Mouse (Mus musculus) kidney, postnatal 36 days (tissue): ENCODE measurements around the gene Pum3.
A peak's percentile ranks its signal among the peaks of the same experiment; 100 is the strongest.

Experiments used
- DNase-seq, 2 experiments: peaks; one replicate each; pipeline ENCODE4 v3.0.0; 2021 to 2022; ENCODE audit warnings: mixed read lengths in 2 of 2

Pum3 gene

GRCm38 (mm10) chr19:27429745-27430251 is at the start of gene Pum3:
Pum3 (minus strand) TSS chr19:27429825.
- peak; percentile 98 to 99 for DNase-seq

GRCm38 (mm10) chr19:27466691-27467090 is 37.1 kb upstream of the Pum3 start:
- DNase-seq, result no peak

- DNase-seq, result no peak
Measured at GRCm38 (mm10) chr19:27462656-27463055, 33.0 kb upstream of the Pum3 start.

- peak; percentile 42 to 82 for DNase-seq
Measured at GRCm38 (mm10) chr19:27450458-27450857, 20.8 kb upstream of the Pum3 start.

GRCm38 (mm10) chr19:27447515-27447914 is 17.9 kb upstream of the Pum3 start:
- DNase-seq, result peak in 1 of 2 experiments; percentile 52

GRCm38 (mm10) chr19:27441106-27441505 is 11.5 kb upstream of the Pum3 start:
- no peak for DNase-seq

GRCm38 (mm10) chr19:27437982-27438652 is 8.5 kb upstream of the Pum3 start:
- no peak for DNase-seq

- DNase-seq, result peak in 1 of 2 experiments; percentile 23
Measured at GRCm38 (mm10) chr19:27430406-27430805, 781 bp upstream of the Pum3 start.

GRCm38 (mm10) chr19:27429281-27429680 is 344 bp downstream of the Pum3 start:
- DNase-seq, result no peak

- no peak for DNase-seq
Measured at GRCm38 (mm10) chr19:27427865-27428264, 1.8 kb downstream of the Pum3 start.

GRCm38 (mm10) chr19:27426451-27426850 is 3.2 kb downstream of the Pum3 start:
- no peak for DNase-seq

GRCm38 (mm10) chr19:27425656-27426055 is 4.0 kb downstream of the Pum3 start:
- DNase-seq, result peak; percentile 51 to 79

- DNase-seq, result no peak
Measured at GRCm38 (mm10) chr19:27417375-27417774, 12.2 kb downstream of the Pum3 start.

- DNase-seq, result peak; percentile 73 to 89
Measured at GRCm38 (mm10) chr19:27416569-27416968, 13.1 kb downstream of the Pum3 start.

GRCm38 (mm10) chr19:27411340-27411739 is 18.3 kb downstream of the Pum3 start:
- DNase-seq, result peak in 1 of 2 experiments; percentile 60

- DNase-seq, result no peak
Measured at GRCm38 (mm10) chr19:27410751-27411150, 18.9 kb downstream of the Pum3 start.

- no peak for DNase-seq
Measured at GRCm38 (mm10) chr19:27409782-27410181, 19.8 kb downstream of the Pum3 start.

- DNase-seq, result no peak
Measured at GRCm38 (mm10) chr19:27409196-27409595, 20.4 kb downstream of the Pum3 start.

- no peak for DNase-seq
Measured at GRCm38 (mm10) chr19:27397797-27398196, 31.8 kb downstream of the Pum3 start.

- peak; percentile 25 to 49 for DNase-seq
Measured at GRCm38 (mm10) chr19:27397223-27397622, 32.4 kb downstream of the Pum3 start.

GRCm38 (mm10) chr19:27396719-27397118 is 32.9 kb downstream of the Pum3 start:
- DNase-seq, result no peak

GRCm38 (mm10) chr19:27395936-27396335 is 33.7 kb downstream of the Pum3 start:
- DNase-seq, result peak; percentile 42 to 81

- DNase-seq, result peak; percentile 56 to 71
Measured at GRCm38 (mm10) chr19:27395481-27395880, 34.1 kb downstream of the Pum3 start.

- DNase-seq, result no peak
Measured at GRCm38 (mm10) chr19:27394341-27394990, 35.2 kb downstream of the Pum3 start.
